Mouse (Mus musculus) heart, adult 2 months (tissue): ENCODE measurements at regions not wholly inside any gene's neighbourhood (a gene's known extent, or its start where the extent isn't known, plus 50 kb on each side); places are given as distances from the start of the nearest gene placed in this dataset.
A peak's percentile ranks its signal among the peaks of the same experiment; 100 is the strongest.

Experiments used
- DNase-seq, 2 experiments: peaks; one replicate each; pipeline ENCODE4 v3.0.0; 2021
- H3K27ac ChIP-seq: fragments of 200-600 bp; 2 replicates; pipeline ENCODE4 v1.8.1; 2022
- H3K27me3 ChIP-seq: fragments of 200-500 bp; 2 replicates; pipeline ENCODE4 v1.6.1; 2012; ENCODE audit warnings: mild to moderate bottlenecking, low read length, inconsistent platforms, mixed read lengths; ENCODE audit not compliant: control insufficient read depth, insufficient read depth
- H3K36me3 ChIP-seq: fragments of 200-500 bp; 2 replicates; pipeline ENCODE4 v1.6.1; 2012; ENCODE audit warnings: low read length, inconsistent platforms; ENCODE audit not compliant: control insufficient read depth, insufficient read depth
- H3K4me1 ChIP-seq: fragments of 200-500 bp; 2 replicates; pipeline ENCODE4 v1.6.1; 2011; ENCODE audit warnings: low read length; ENCODE audit not compliant: control insufficient read depth, insufficient read depth
- H3K4me3 ChIP-seq: fragments of 200-600 bp; 2 replicates; pipeline ENCODE4 v1.8.1; 2022
- H3K79me2 ChIP-seq: fragments of 200-500 bp; replicated peaks from 2 replicates; pipeline ENCODE4 v1.6.1; 2012; ENCODE audit warnings: mild to moderate bottlenecking, inconsistent platforms, low read length, moderate library complexity, mixed read lengths; ENCODE audit not compliant: control insufficient read depth, insufficient read depth
- H3K9ac ChIP-seq: fragments of 200-500 bp; 2 replicates; pipeline ENCODE4 v1.6.1; 2012; ENCODE audit warnings: low read depth, mild to moderate bottlenecking, control low read depth, inconsistent platforms, low read length, mixed read lengths
- CTCF ChIP-seq: fragments of 200-600 bp; IDR thresholded peaks from 2 replicates; pipeline ENCODE4 v1.8.1; 2022; ENCODE audit warnings: antibody characterized with exemption, mild to moderate bottlenecking, moderate library complexity
- EP300 ChIP-seq: fragments of 200-500 bp; IDR thresholded peaks from 2 replicates; pipeline ENCODE4 v1.6.1; 2011; ENCODE audit warnings: low read depth, low read length, control low read depth; ENCODE audit not compliant: insufficient read depth
- POLR2A ChIP-seq: fragments of 200-500 bp; IDR thresholded peaks from 2 replicates; pipeline ENCODE4 v1.6.1; 2011; ENCODE audit warnings: mild to moderate bottlenecking, low read depth, low read length, control low read depth; ENCODE audit not compliant: insufficient read depth
- WGBS: fragments of 180-500 bp; shearing (Covaris S2); methylation state at CpG from one replicate; pipeline ENCODE4 v1.1.7; 2018; 5-methylcytosine and 5-hydroxymethylcytosine counted together
- intact Hi-C: fragments of 180-260 bp; cut with DNase I; formaldehyde crosslinking; loops from one replicate; pipeline ENCODE4 v1.15.1; 2025

- Histone ChIP-seq H3K4me3 (no peak overlapping the region), H3K4me1 (no peaks in the 10 kb centered on the region; the same call in 1 of the 2 replicates), H3K27ac (no peak overlapping the region), H3K27me3 (no peaks in the 10 kb centered on the region), H3K79me2 (no peaks in the 10 kb centered on the region), H3K36me3 (no peaks in the 10 kb centered on the region), H3K9ac (no peak overlapping the region)
- 79% methylated on average over 9 of the region's 9 CpGs for WGBS
- no peak for TF ChIP-seq CTCF
- no peak for TF ChIP-seq POLR2A
- TF ChIP-seq EP300 = no peak
- intact Hi-C loops = no loop called here
- DNase-seq = no peak
Measured at GRCm38 (mm10) chr1:182071922-182072321, 52.1 kb upstream of the Enah start.

- no peaks in the 10 kb centered on the region for H3K27me3 ChIP-seq
- TF ChIP-seq CTCF (no peak), POLR2A (no peak), EP300 (no peak)
- DNase-seq = no peak
- H3K9ac ChIP-seq = no peak overlapping the region
- intact Hi-C loops = no loop called here
- no peaks in the 10 kb centered on the region; the same call in 1 of the 2 replicates for H3K4me1 ChIP-seq
- 48% methylated on average over 6 of the region's 6 CpGs for WGBS
- no peaks in the 10 kb centered on the region for H3K36me3 ChIP-seq
- H3K27ac ChIP-seq = no peak overlapping the region
- H3K79me2 ChIP-seq = no peaks in the 10 kb centered on the region
- H3K4me3 ChIP-seq = no peak overlapping the region
Measured at GRCm38 (mm10) chr1:182073180-182073579, 51.4 kb upstream of the Srp9 start.

- Histone ChIP-seq H3K27ac (no peak overlapping the region), H3K4me3 (no peak overlapping the region), H3K9ac (no peak overlapping the region), H3K36me3 (no peaks in the 10 kb centered on the region), H3K27me3 (no peaks in the 10 kb centered on the region), H3K4me1 (no peaks in the 10 kb centered on the region; the same call in 1 of the 2 replicates), H3K79me2 (no peaks in the 10 kb centered on the region)
- DNase-seq = peak in 1 of 2 experiments; percentile 23
- 58% methylated on average over 10 of the region's 10 CpGs for WGBS
- TF ChIP-seq EP300 = no peak
- intact Hi-C loops = no loop called here
Measured at GRCm38 (mm10) chr1:182074265-182074664, 50.3 kb upstream of the Srp9 start.
